In the genomic region with DNA sequence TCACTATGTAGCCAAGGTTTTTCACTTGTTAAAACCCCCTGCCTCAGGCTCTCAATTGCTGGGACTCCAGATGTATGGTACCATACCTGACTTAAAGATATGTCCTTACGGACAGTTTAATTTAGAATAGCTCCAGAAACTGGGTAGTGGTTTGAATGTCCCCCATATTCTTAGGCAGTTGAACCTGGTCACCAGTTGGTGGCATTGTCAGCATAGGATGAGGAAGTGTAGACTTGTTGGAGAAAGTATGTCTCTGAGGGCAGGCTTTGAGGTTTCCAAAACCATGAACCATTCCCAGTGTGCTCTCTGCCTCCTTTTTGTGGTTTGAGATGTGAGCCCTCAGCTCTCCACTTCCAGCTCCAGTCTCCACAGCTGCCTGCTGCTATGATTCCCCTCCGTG, we compare ENCODE assay signal across 13 mouse cellular contexts.
DNase-seq lines count a peak whose midpoint lies in the region; ATAC-seq and TF ChIP-seq lines count a peak whose summit lies in the region.
"Had no signal": no experiment of that assay in that cellular context is flagged by ENCODE, and none has a peak within 500 bp of the region (broad histone marks: within the 10 kb centered on the region; RNA-seq: fewer than 3 reads in every experiment).

No protein-coding gene starts in this region.

- no peaks in the 10 kb centered on the region for H3K9me3 ChIP-seq in hindbrain, postnatal 0 days (ENCODE audit: low read length)
- H3K9me3 ChIP-seq in hindbrain, embryonic 14.5 days (ENCODE audit: control insufficient read depth, low read length), result 0 out of 2 replicates have a peak, but pooled peaks cover 3% of the 10 kb centered on the region
- no peaks in the 10 kb centered on the region for H3K9me3 ChIP-seq in lung, postnatal 0 days (ENCODE audit: low read length)
- H3K9me3 ChIP-seq: limb, embryonic 15.5 days had no signal

- no peak for TF ChIP-seq POLR2A in lung, adult 2 months (IDR thresholded peaks at IDR 0.05; ENCODE audit: borderline replicate concordance, extremely low read depth, low read depth, low read length)

- no peak for ATAC-seq in hindbrain, postnatal 0 days
- no peak for ATAC-seq in hindbrain, embryonic 14.5 days (ENCODE audit: low FRiP score)
- ATAC-seq in lung, postnatal 0 days, result no peak
- ATAC-seq: inflammation-experienced regulatory T-cells, adult 6 months had no signal

- H3K4me1 ChIP-seq in hindbrain, postnatal 0 days (ENCODE audit: insufficient read depth, low read length), result no peaks in the 10 kb centered on the region
- no peaks in the 10 kb centered on the region for H3K4me1 ChIP-seq in hindbrain, embryonic 14.5 days (replicated peaks; ENCODE audit: control insufficient read depth, insufficient read depth, low read length)
- H3K4me1 ChIP-seq in lung, postnatal 0 days (ENCODE audit: insufficient read depth, low read depth, low read length), result no peaks in the 10 kb centered on the region
- no peaks in the 10 kb centered on the region for H3K4me1 ChIP-seq in lung, adult 2 months (ENCODE audit: control insufficient read depth, insufficient read depth, low read length)
- H3K4me1 ChIP-seq: hindbrain, embryonic 10.5 days had no signal

- H3K4me3 ChIP-seq in hindbrain, postnatal 0 days (ENCODE audit: low read length), result no peak overlapping the region
- H3K4me3 ChIP-seq in hindbrain, embryonic 14.5 days (replicated peaks; ENCODE audit: low read length), result no peak overlapping the region
- H3K4me3 ChIP-seq in lung, postnatal 0 days (ENCODE audit: low read depth, low read length), result no peak overlapping the region
- no peak overlapping the region for H3K4me3 ChIP-seq in lung, adult 2 months (replicated peaks; ENCODE audit: extremely low read depth, low read depth, low read length)
- H3K4me3 ChIP-seq: hindbrain, embryonic 10.5 days; limb, embryonic 15.5 days had no signal

- no peak overlapping the region for H3K27ac ChIP-seq in hindbrain, postnatal 0 days
- no peak overlapping the region for H3K27ac ChIP-seq in hindbrain, embryonic 14.5 days
- no peak overlapping the region for H3K27ac ChIP-seq in lung, postnatal 0 days (ENCODE audit: low read length)
- H3K27ac ChIP-seq: hindbrain, embryonic 10.5 days; limb, embryonic 15.5 days had no signal

- H3K36me3 ChIP-seq in hindbrain, postnatal 0 days (ENCODE audit: insufficient read depth, low read length), result no peaks in the 10 kb centered on the region
- H3K36me3 ChIP-seq in hindbrain, embryonic 14.5 days (replicated peaks; ENCODE audit: control insufficient read depth, insufficient read depth), result no peaks in the 10 kb centered on the region
- H3K36me3 ChIP-seq in lung, postnatal 0 days (ENCODE audit: insufficient read depth, low read length), result no peaks in the 10 kb centered on the region
- H3K36me3 ChIP-seq: hindbrain, embryonic 10.5 days; limb, embryonic 15.5 days had no signal

- no peak overlapping the region for H3K9ac ChIP-seq in hindbrain, postnatal 0 days (replicated peaks; ENCODE audit: low read length)
- H3K9ac ChIP-seq in hindbrain, embryonic 14.5 days, result no peak overlapping the region
- no peak overlapping the region for H3K9ac ChIP-seq in lung, postnatal 0 days (replicated peaks; ENCODE audit: low read depth)
- H3K9ac ChIP-seq: limb, embryonic 15.5 days had no signal

- peak; percentile 6 for DNase-seq in hindbrain, postnatal 0 days (ENCODE audit: low spot score)
- no peak for DNase-seq in hindbrain, embryonic 14.5 days (ENCODE audit: low spot score)
- no peak for DNase-seq in lung, postnatal 0 days (ENCODE audit: low spot score)
- no peak for DNase-seq in lung, adult 2 months
- peak; percentile 39 for DNase-seq in NIH3T3 (ENCODE audit: low read depth)
- no peak for DNase-seq in spleen, adult 18-20 months
- DNase-seq in adrenal gland, postnatal 14 days, result no peak
- DNase-seq: cerebellum, adult 9-10 months; heart, adult 11 months; retina, postnatal 1 day had no signal

- no peaks in the 10 kb centered on the region for H3K27me3 ChIP-seq in hindbrain, postnatal 0 days (ENCODE audit: insufficient read depth, low read length)
- H3K27me3 ChIP-seq in hindbrain, embryonic 14.5 days (ENCODE audit: control insufficient read depth, insufficient read depth, low read length), result no peaks in the 10 kb centered on the region
- H3K27me3 ChIP-seq in lung, postnatal 0 days (replicated peaks; ENCODE audit: insufficient read depth, low read length), result no peaks in the 10 kb centered on the region
- H3K27me3 ChIP-seq: limb, embryonic 15.5 days had no signal

- 79% methylated on average over 2 of the region's 2 CpGs for WGBS in hindbrain, postnatal 0 days
- WGBS in hindbrain, embryonic 14.5 days, result 88% methylated on average over 2 of the region's 2 CpGs
- 85% methylated on average over 2 of the region's 2 CpGs for WGBS in lung, postnatal 0 days
- 82% methylated on average over 2 of the region's 2 CpGs for whole genome bisulfite sequencing in lung, adult 2 months

- no peak for TF ChIP-seq EP300 in lung, postnatal 0 days (IDR thresholded peaks at IDR 0.05)

- TF ChIP-seq CTCF in hindbrain, postnatal 0 days (IDR thresholded peaks at IDR 0.05; ENCODE audit: low read depth), result no peak; the same call in 1 of the 2 replicates
- peak; percentile 50 for TF ChIP-seq CTCF in lung, postnatal 0 days (IDR thresholded peaks at IDR 0.05)
- no peak for TF ChIP-seq CTCF in lung, adult 2 months (IDR thresholded peaks at IDR 0.05; ENCODE audit: insufficient read depth, low read length)

- H3K4me2 ChIP-seq in hindbrain, postnatal 0 days (ENCODE audit: low read depth, low read length), result no peak overlapping the region
- no peak overlapping the region for H3K4me2 ChIP-seq in hindbrain, embryonic 14.5 days (replicated peaks)
- H3K4me2 ChIP-seq in lung, postnatal 0 days (replicated peaks; ENCODE audit: low read depth, low read length), result no peak overlapping the region
- H3K4me2 ChIP-seq: limb, embryonic 15.5 days had no signal

Comparison
In these comparisons a context has a peak if more than half of its experiments do, and no peak if none do; other contexts are left out.
1. DNase-seq: peak in hindbrain, postnatal 0 days (single experiment) and NIH3T3 (single experiment); none in hindbrain, embryonic 14.5 days (single experiment), lung, postnatal 0 days (single experiment), lung, adult 2 months (single experiment), spleen, adult 18-20 months (0 of 2) and adrenal gland, postnatal 14 days (single experiment).